Mouse (Mus musculus) WW6 (cell line): ENCODE measurements around the gene Dram1.

ENCODE experiments used
- DNase-seq: peaks from one replicate; pipeline ENCODE4 v3.0.0-alpha.2; 2013; ENCODE audit warnings: low read depth, low spot score

Dram1 gene

DNA sequence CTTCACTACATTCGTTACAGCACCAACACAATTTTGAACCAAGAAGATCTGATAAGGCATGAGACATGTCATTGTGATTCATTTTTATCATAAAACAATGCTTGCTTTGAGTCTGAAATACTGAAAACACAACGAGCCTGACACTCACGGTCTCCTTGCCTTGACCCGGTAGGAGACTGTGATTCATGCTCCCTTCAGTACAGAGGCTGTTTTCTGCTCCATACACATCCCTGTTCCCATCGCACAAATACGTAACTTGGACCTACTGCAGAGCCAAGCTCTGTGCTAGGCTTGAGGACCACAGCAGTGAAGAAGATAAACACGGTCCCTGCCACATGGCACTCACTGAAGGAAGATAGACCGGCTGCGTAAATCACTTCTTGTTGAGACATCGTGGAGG is 90.8 kb downstream of the Dram1 start:
- DNase-seq: no peak

DNA sequence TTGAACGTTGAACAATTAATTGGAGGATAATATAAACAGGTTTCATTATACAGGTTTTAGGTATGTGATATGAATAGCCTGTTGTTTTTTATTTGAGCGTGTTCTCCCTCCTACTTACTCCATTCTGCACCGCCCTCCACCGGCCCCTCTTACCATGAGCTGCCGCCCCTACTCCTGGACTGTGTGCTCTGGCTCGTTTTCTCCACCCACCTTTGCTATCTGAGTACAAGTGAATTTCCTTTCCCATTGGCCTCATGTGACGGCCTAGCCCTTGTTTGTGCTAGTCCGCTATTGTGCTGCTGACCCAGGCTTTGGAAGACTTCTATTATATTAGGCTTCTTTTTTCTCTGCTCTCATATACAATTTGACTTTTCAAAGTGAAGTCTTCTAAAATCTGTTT is 91.6 kb downstream of the Dram1 start:
- no peak for DNase-seq

DNA sequence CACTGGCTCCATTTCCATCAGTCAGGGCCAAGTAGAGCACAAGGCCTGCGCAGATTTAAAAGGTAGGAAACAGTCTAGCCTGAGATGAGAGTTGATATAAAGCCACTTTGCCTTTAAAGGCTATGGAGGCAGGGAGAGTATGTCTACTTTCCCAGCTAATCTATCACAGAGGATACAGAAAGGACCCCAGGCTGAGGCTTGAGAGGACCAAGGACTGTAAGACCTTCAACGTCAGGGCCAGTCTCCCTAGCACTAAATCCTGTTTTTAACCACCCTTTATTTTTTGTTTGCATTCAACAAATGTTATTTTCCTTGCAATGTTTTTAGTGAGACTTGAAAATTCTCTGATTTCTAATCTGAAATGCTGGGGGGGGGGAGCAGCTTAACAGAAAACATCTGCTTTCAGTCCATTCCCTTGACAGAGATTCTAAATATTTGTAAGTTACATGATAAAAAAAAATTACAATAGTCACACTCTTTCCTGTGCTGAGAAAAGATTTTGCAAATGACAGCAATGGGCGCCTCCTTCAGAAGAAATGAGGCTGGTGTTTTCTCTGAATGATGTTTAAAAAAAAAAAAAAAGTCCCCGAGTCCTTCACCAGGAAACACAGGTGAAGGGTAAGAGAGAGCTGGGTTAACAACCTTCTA is 94.4 kb downstream of the Dram1 start:
- no peak for DNase-seq

DNA sequence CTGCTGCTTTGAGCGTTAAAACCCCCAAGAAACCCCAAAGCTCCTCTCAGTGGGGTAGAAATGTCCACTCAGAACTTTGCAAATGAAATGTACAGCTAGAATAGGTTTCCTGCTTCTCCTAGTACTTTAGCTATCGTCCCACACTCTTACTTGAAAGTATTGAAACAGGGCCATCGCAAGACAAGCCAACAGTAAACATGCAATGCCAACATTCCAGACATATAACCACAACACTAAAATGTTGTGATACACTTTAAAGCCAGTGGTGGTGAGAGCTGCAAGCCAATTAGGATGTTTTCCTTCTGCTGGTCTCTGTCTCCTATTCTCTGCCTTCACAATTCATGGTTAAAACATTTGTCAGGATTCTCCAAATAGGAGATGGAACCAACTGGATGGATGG is 97.2 kb downstream of the Dram1 start:
- DNase-seq: no peak

DNA sequence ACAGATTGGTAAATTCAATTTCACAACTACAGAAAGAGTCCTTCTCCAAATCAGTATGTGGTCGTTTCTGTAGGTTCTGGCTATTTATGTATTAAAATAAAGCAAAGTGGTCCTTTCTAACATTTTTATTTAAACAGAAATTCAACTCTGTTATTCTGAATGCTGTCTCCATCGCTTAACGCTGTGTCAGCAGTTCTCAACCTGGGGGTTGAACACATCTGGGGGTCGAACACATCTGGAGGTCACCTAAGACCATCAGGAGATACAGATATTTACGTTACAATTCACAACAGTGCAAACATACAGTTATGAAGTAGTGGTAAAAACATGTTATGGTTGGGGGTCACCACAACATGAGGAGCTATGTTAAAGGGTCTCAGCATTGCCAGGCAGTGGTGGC is 104.8 kb downstream of the Dram1 start:
- DNase-seq: no peak
